Mouse (Mus musculus) heart, adult 18-20 months (tissue): ENCODE data around the gene Glud1. TPM values are rescaled to one million over a fixed set of nuclear protein-coding genes. Genes with fewer than 3 reads are reported as not detected.
"Not testable (repeated sequence)": the region's sequence is repeated elsewhere in the genome, so short reads cannot be mapped to it uniquely, and the experiment has no call there.

Experiments used
- DNase-seq, 2 experiments: peaks; one replicate each; pipeline ENCODE4 v3.0.0; 2021 to 2022; ENCODE audit warnings: mixed read lengths in 1 of 2
- total RNA-seq, 2 experiments: library from RNA; stranded (reverse); gene quantifications; 2 replicates each; pipeline ENCODE4 v1.2.3; 2021

Gene Glud1
- total RNA-seq, 2 experiments from 2014 or later = 148 to 183 TPM

GRCm38 (mm10) chr14:34311691-34312090 lies 1.2 kb downstream of the Glud1 start:
- DNase-seq = peak; percentile 37 to 38

GRCm38 (mm10) chr14:34312339-34313048 lies 2.0 kb downstream of the Glud1 start:
- DNase-seq = no peak

- no peak for DNase-seq
These were observed 3.1 kb downstream of the Glud1 start for GRCm38 (mm10) chr14:34313612-34314011.

- not testable (repeated sequence) for DNase-seq
These were observed 3.9 kb downstream of the Glud1 start for GRCm38 (mm10) chr14:34314383-34314782.

GRCm38 (mm10) chr14:34314796-34315195 lies 4.3 kb downstream of the Glud1 start:
- DNase-seq = no peak

GRCm38 (mm10) chr14:34316346-34316745 lies 5.8 kb downstream of the Glud1 start:
- no peak for DNase-seq

GRCm38 (mm10) chr14:34317431-34317830 lies 6.9 kb downstream of the Glud1 start:
- no peak for DNase-seq

- DNase-seq = no peak
These were observed 7.6 kb downstream of the Glud1 start for GRCm38 (mm10) chr14:34318113-34318512.

- no peak for DNase-seq
These were observed 13.1 kb downstream of the Glud1 start for GRCm38 (mm10) chr14:34323576-34324085.

GRCm38 (mm10) chr14:34326606-34327005 lies 16.1 kb downstream of the Glud1 start:
- no peak for DNase-seq

- DNase-seq = no peak
These were observed 17.1 kb downstream of the Glud1 start for GRCm38 (mm10) chr14:34327618-34328017.

- no peak for DNase-seq
These were observed 20.2 kb downstream of the Glud1 start for GRCm38 (mm10) chr14:34330657-34331158.

GRCm38 (mm10) chr14:34331886-34332285 lies 21.4 kb downstream of the Glud1 start:
- no peak for DNase-seq

- DNase-seq = no peak
These were observed 21.9 kb downstream of the Glud1 start for GRCm38 (mm10) chr14:34332476-34332875.

- no peak for DNase-seq
These were observed 28.9 kb downstream of the Glud1 start for GRCm38 (mm10) chr14:34339446-34339845.

- DNase-seq = no peak
These were observed 31.5 kb downstream of the Glud1 start for GRCm38 (mm10) chr14:34341993-34342392.

- no peak for DNase-seq
These were observed 32.6 kb downstream of the Glud1 start for GRCm38 (mm10) chr14:34343078-34343477.

- DNase-seq = no peak
These were observed 33.8 kb downstream of the Glud1 start for GRCm38 (mm10) chr14:34344361-34344760.

- no peak for DNase-seq
These were observed 35.4 kb downstream of the Glud1 start for GRCm38 (mm10) chr14:34345771-34346566.

GRCm38 (mm10) chr14:34347084-34347483 lies 36.6 kb downstream of the Glud1 start:
- DNase-seq = no peak

- no peak for DNase-seq
These were observed 37.8 kb downstream of the Glud1 start for GRCm38 (mm10) chr14:34348301-34348700.

- DNase-seq = no peak
These were observed 38.5 kb downstream of the Glud1 start for GRCm38 (mm10) chr14:34349007-34349406.

GRCm38 (mm10) chr14:34351660-34352059 lies 41.1 kb downstream of the Glud1 start:
- no peak for DNase-seq
